Mouse (Mus musculus) CD4-positive naive resting alpha-beta T cell, adult 76 days (primary cell): Measurements from ENCODE around the gene Fbxo24. TPM values are rescaled to one million over a fixed set of nuclear protein-coding genes. Genes with fewer than 3 reads are reported as not detected.

Experiments used
- total RNA-seq: library from RNA; stranded (reverse); gene quantifications from one replicate; pipeline ENCODE4 v1.2.4, GENCODE M21; 2023

Gene Fbxo24
- not detected for total RNA-seq

GRCm38 (mm10) chr5:137628498-137629305 is at the start of gene Fbxo24, which contains the start of the genes Lrch4 and Gm20605:
Gene Fbxo24 (minus strand): TSS chr5:137629002.
Gene Lrch4 (plus strand): TSS chr5:137629121.
Gene Gm20605 (plus strand): TSS chr5:137629175.

GRCm38 (mm10) chr5:137645652-137646091 is 16.9 kb upstream of the Fbxo24 start, which contains the start of gene Irs3:
Gene Irs3 (minus strand): TSS chr5:137645714.

GRCm38 (mm10) chr5:137641054-137641453 is 12.3 kb upstream of the Fbxo24 start, which contains the start of gene Sap25:
Gene Sap25 (plus strand): TSS chr5:137641334.

GRCm38 (mm10) chr5:137613550-137613949 is 15.3 kb downstream of the Fbxo24 start, which contains the start of gene Pcolce:
Gene Pcolce (minus strand): TSS chr5:137613784.

GRCm38 (mm10) chr5:137600619-137601364 is 28.0 kb downstream of the Fbxo24 start, which contains the start of gene Mospd3:
Gene Mospd3 (minus strand): TSS chr5:137601058.

GRCm38 (mm10) chr5:137569665-137570064 is 59.1 kb downstream of the Fbxo24 start, which contains the start of gene Tfr2:
Gene Tfr2 (plus strand): TSS chr5:137569840.

Other genes starting within 250 kb of the Fbxo24 start
- gene Zan, start 151.9 kb downstream of the Fbxo24 start, total RNA-seq: 0.35 TPM
- gene Pop7, start 126.5 kb downstream of the Fbxo24 start, total RNA-seq: 27.2 TPM
- gene Gigyf1, start 110.5 kb downstream of the Fbxo24 start, total RNA-seq: 93.3 TPM
- gene Epo, start 95.8 kb downstream of the Fbxo24 start, total RNA-seq: not detected
- gene Gnb2, start 95.5 kb downstream of the Fbxo24 start, total RNA-seq: 259 TPM
- gene Actl6b, start 75.5 kb downstream of the Fbxo24 start, total RNA-seq: not detected
- gene Tfr2, start 59.2 kb downstream of the Fbxo24 start, total RNA-seq: 0.59 TPM
- 28.5 TPM for gene Mospd3, start 27.9 kb downstream of the Fbxo24 start, total RNA-seq
- 1.2 TPM for gene Pcolce, start 15.2 kb downstream of the Fbxo24 start, total RNA-seq
- gene Lrch4, start 119 bp upstream of the Fbxo24 start, total RNA-seq: 185 TPM
- gene Gm20605, start 173 bp upstream of the Fbxo24 start, total RNA-seq: 55.1 TPM
- 81.4 TPM for gene Sap25, start 12.3 kb upstream of the Fbxo24 start, total RNA-seq
- gene Irs3, start 16.7 kb upstream of the Fbxo24 start, total RNA-seq: not detected
- gene Agfg2, start 55.7 kb upstream of the Fbxo24 start, total RNA-seq: 23.5 TPM
- 2.0 TPM for gene Nyap1, start 112.6 kb upstream of the Fbxo24 start, total RNA-seq
- gene Tsc22d4, start 116.7 kb upstream of the Fbxo24 start, total RNA-seq: 183 TPM
- 18.2 TPM for gene Ppp1r35, start 149.8 kb upstream of the Fbxo24 start, total RNA-seq
- gene Mepce, start 158.7 kb upstream of the Fbxo24 start, total RNA-seq: 212 TPM
- 14.8 TPM for gene Zcwpw1, start 158.8 kb upstream of the Fbxo24 start, total RNA-seq
- 6.1 TPM for gene Pilra, start 207.3 kb upstream of the Fbxo24 start, total RNA-seq
- gene Pilrb1, start 229.1 kb upstream of the Fbxo24 start, total RNA-seq: 4.0 TPM
- gene Pilrb2, start 242.8 kb upstream of the Fbxo24 start, total RNA-seq: 3.1 TPM